11 mouse cellular contexts compared by ENCODE assay signal in genomic region chr11:77495507-77495906, GRCm38 (mm10). TPM values are rescaled to one million over a fixed set of nuclear protein-coding genes. Genes with fewer than 3 reads are reported as not detected.
DNase-seq lines count a peak whose midpoint lies in the region; ATAC-seq and TF ChIP-seq lines count a peak whose summit lies in the region.
"Had no signal": no experiment of that assay in that cellular context is flagged by ENCODE, and none has a peak within 500 bp of the region (broad histone marks: within the 10 kb centered on the region; RNA-seq: fewer than 3 reads in every experiment).

No protein-coding gene starts in this region.

- H3K9ac ChIP-seq in liver, embryonic 13.5 days, result peak overlapping the region; percentile 1; the same call in 1 of the 2 replicates
- peak overlapping the region; percentile 23; the same call in 1 of the 2 replicates for H3K9ac ChIP-seq in heart, postnatal 0 days (replicated peaks; ENCODE audit: low read depth, low read length)
- H3K9ac ChIP-seq in neural tube, embryonic 13.5 days, result peak overlapping the region; percentile 98
- H3K9ac ChIP-seq: liver, embryonic 14.5 days had no signal

- intact Hi-C loops in gastrocnemius, adult 2 months (cut with DNase I), result no loop called here

- H3K27ac ChIP-seq in gastrocnemius, adult 2 months, result peak overlapping the region; percentile 90
- no peak overlapping the region for H3K27ac ChIP-seq in liver, embryonic 13.5 days
- H3K27ac ChIP-seq in heart, postnatal 0 days (ENCODE audit: low read depth), result peak overlapping the region; percentile 94; the same call in 1 of the 2 replicates
- no peak overlapping the region for H3K27ac ChIP-seq in neural tube, embryonic 13.5 days (replicated peaks)
- H3K27ac ChIP-seq: liver, embryonic 14.5 days had no signal

- H3K4me1 ChIP-seq in liver, embryonic 13.5 days (replicated peaks), result peaks cover 77% of the 10 kb centered on the region
- H3K4me1 ChIP-seq in heart, postnatal 0 days (ENCODE audit: control insufficient read depth, insufficient read depth), result peaks cover 32% of the 10 kb centered on the region
- H3K4me1 ChIP-seq in neural tube, embryonic 13.5 days (replicated peaks), result peaks cover 79% of the 10 kb centered on the region

- TF ChIP-seq EP300 in heart, postnatal 0 days (IDR thresholded peaks at IDR 0.05; ENCODE audit: low read depth), result no peak

- H3K36me3 ChIP-seq in liver, embryonic 13.5 days, result peaks cover 14% of the 10 kb centered on the region
- H3K36me3 ChIP-seq in heart, postnatal 0 days (replicated peaks; ENCODE audit: control insufficient read depth, insufficient read depth, low read length), result peaks cover 16% of the 10 kb centered on the region
- peaks cover 14% of the 10 kb centered on the region for H3K36me3 ChIP-seq in neural tube, embryonic 13.5 days

- no peak overlapping the region for H3K4me2 ChIP-seq in liver, embryonic 13.5 days
- H3K4me2 ChIP-seq in heart, postnatal 0 days (ENCODE audit: low read depth, low read length), result peak overlapping the region; percentile 88; the same call in 1 of the 2 replicates
- H3K4me2 ChIP-seq in neural tube, embryonic 13.5 days, result peak overlapping the region; percentile 89

- TF ChIP-seq CTCF in gastrocnemius, adult 2 months (IDR thresholded peaks at IDR 0.05), result no peak
- no peak for TF ChIP-seq CTCF in heart, postnatal 0 days (IDR thresholded peaks at IDR 0.05; ENCODE audit: low read depth)

- H3K9me3 ChIP-seq in liver, embryonic 13.5 days (replicated peaks), result no peaks in the 10 kb centered on the region
- H3K9me3 ChIP-seq in heart, postnatal 0 days (replicated peaks; ENCODE audit: control insufficient read depth, low read length), result no peaks in the 10 kb centered on the region
- no peaks in the 10 kb centered on the region for H3K9me3 ChIP-seq in neural tube, embryonic 13.5 days

- DNase-seq in gastrocnemius, adult 2 months, result no peak
- no peak for DNase-seq in gastrocnemius, postnatal 4 days (ENCODE audit: low spot score in 2 of 2)
- DNase-seq in liver, embryonic 13.5 days, result no peak
- no peak for DNase-seq in liver
- no peak for DNase-seq in heart, postnatal 0 days (ENCODE audit: low spot score)
- no peak for DNase-seq in cerebellum, adult 8-10 months
- no peak for DNase-seq in layer of hippocampus, adult 11-12 months (ENCODE audit: low spot score)
- DNase-seq: B cell, adult 2 months had no signal

- H3K27me3 ChIP-seq in liver, embryonic 13.5 days, result peaks cover 6% of the 10 kb centered on the region
- H3K27me3 ChIP-seq in heart, postnatal 0 days (ENCODE audit: control insufficient read depth, insufficient read depth, low read length), result no peaks in the 10 kb centered on the region
- no peaks in the 10 kb centered on the region for H3K27me3 ChIP-seq in neural tube, embryonic 13.5 days

- H3K4me3 ChIP-seq in gastrocnemius, adult 2 months, result peak overlapping the region; percentile 7; the same call in 1 of the 2 replicates
- H3K4me3 ChIP-seq in liver, embryonic 13.5 days (replicated peaks), result no peak overlapping the region
- H3K4me3 ChIP-seq in heart, postnatal 0 days (ENCODE audit: low read depth, low read length), result no peak overlapping the region
- H3K4me3 ChIP-seq in neural tube, embryonic 13.5 days, result 0 out of 2 replicates have a peak overlapping the region, but pooled peaks have one; percentile 89

- no peak for ATAC-seq in liver, embryonic 13.5 days (ENCODE audit: low read depth)
- no peak for ATAC-seq in heart, postnatal 0 days (ENCODE audit: insufficient read depth, low read depth)
- no peak for ATAC-seq in neural tube, embryonic 13.5 days (ENCODE audit: low read depth)

RNA-seq across cellular contexts. Expression of gene Git1, which starts 2.1 kb away (rescaled TPM):
- 10 to 100 TPM; 25.9 to 33.3 TPM for total RNA-seq in gastrocnemius, adult 2 months (2021)
- 10 to 100 TPM; 48.5 to 52.9 TPM for total RNA-seq in gastrocnemius, postnatal 4 days (2021)
- polyA plus RNA-seq in liver, embryonic 13.5 days (2015; fragmentation: Nextera tagmentation; extraction: Ambion mirVana), result 1.8 and 1.9 TPM in 2 replicates
- 57.7 and 63.4 TPM in 2 replicates for total RNA-seq in heart, postnatal 0 days (2014; rRNA removed; ENCODE audit: low replicate concordance)
- polyA plus RNA-seq in heart, postnatal 0 days (2015; fragmentation: Nextera tagmentation; extraction: Ambion mirVana), result 5.5 and 6.2 TPM in 2 replicates
- polyA plus RNA-seq in neural tube, embryonic 13.5 days (2015; fragmentation: Nextera tagmentation; extraction: Ambion mirVana), result 11.5 and 14.1 TPM in 2 replicates

RNA-seq across cellular contexts. Expression of gene Ankrd13b, which starts 6.0 kb away (rescaled TPM):
- 10 to 100 TPM in 1 of 2 experiments, 1 to 10 TPM in 1; 9.5 to 10.8 TPM for total RNA-seq in gastrocnemius, adult 2 months (2021)
- 10 to 100 TPM; 13.0 to 13.8 TPM for total RNA-seq in gastrocnemius, postnatal 4 days (2021)
- polyA plus RNA-seq in liver, embryonic 13.5 days (2015; fragmentation: Nextera tagmentation; extraction: Ambion mirVana), result 0.81 and 1.0 TPM in 2 replicates
- total RNA-seq in heart, postnatal 0 days (2014; rRNA removed; ENCODE audit: low replicate concordance), result 6.4 and 9.9 TPM in 2 replicates
- 2.6 and 2.7 TPM in 2 replicates for polyA plus RNA-seq in heart, postnatal 0 days (2015; fragmentation: Nextera tagmentation; extraction: Ambion mirVana)
- polyA plus RNA-seq in neural tube, embryonic 13.5 days (2015; fragmentation: Nextera tagmentation; extraction: Ambion mirVana), result 33.7 and 37.9 TPM in 2 replicates

RNA-seq across cellular contexts. Expression of gene Abhd15, which starts 19.4 kb away (rescaled TPM):
- under 1 TPM; 0.18 to 0.50 TPM for total RNA-seq in gastrocnemius, adult 2 months (2021)
- total RNA-seq in gastrocnemius, postnatal 4 days (2021), result 1 to 10 TPM; 1.2 to 2.5 TPM
- 3.4 and 3.8 TPM in 2 replicates for polyA plus RNA-seq in liver, embryonic 13.5 days (2015; fragmentation: Nextera tagmentation; extraction: Ambion mirVana)
- 2.1 and 4.4 TPM in 2 replicates for total RNA-seq in heart, postnatal 0 days (2014; rRNA removed; ENCODE audit: low replicate concordance)
- polyA plus RNA-seq in heart, postnatal 0 days (2015; fragmentation: Nextera tagmentation; extraction: Ambion mirVana), result 0.86 and 1.2 TPM in 2 replicates
- polyA plus RNA-seq in neural tube, embryonic 13.5 days (2015; fragmentation: Nextera tagmentation; extraction: Ambion mirVana), result 2.6 and 2.9 TPM in 2 replicates

RNA-seq across cellular contexts. Expression of gene Trp53i13, which starts 20.3 kb away (rescaled TPM):
- 1 to 10 TPM; 2.3 to 5.0 TPM for total RNA-seq in gastrocnemius, adult 2 months (2021)
- 10 to 100 TPM; 14.8 to 15.0 TPM for total RNA-seq in gastrocnemius, postnatal 4 days (2021)
- polyA plus RNA-seq in liver, embryonic 13.5 days (2015; fragmentation: Nextera tagmentation; extraction: Ambion mirVana), result 5.1 and 5.5 TPM in 2 replicates
- total RNA-seq in heart, postnatal 0 days (2014; rRNA removed; ENCODE audit: low replicate concordance), result 13.3 and 14.5 TPM in 2 replicates
- 22.5 and 23.8 TPM in 2 replicates for polyA plus RNA-seq in heart, postnatal 0 days (2015; fragmentation: Nextera tagmentation; extraction: Ambion mirVana)
- polyA plus RNA-seq in neural tube, embryonic 13.5 days (2015; fragmentation: Nextera tagmentation; extraction: Ambion mirVana), result 18.0 and 18.3 TPM in 2 replicates

RNA-seq across cellular contexts. Expression of gene Gm10392, which starts 23.5 kb away (rescaled TPM):
- total RNA-seq in gastrocnemius, adult 2 months (2021), result not detected
- not detected for total RNA-seq in gastrocnemius, postnatal 4 days (2021)
- polyA plus RNA-seq in liver, embryonic 13.5 days (2015; fragmentation: Nextera tagmentation; extraction: Ambion mirVana), result 0.10 TPM in 1 of 2 replicates, not detected in the other
- not detected in 2 replicates for total RNA-seq in heart, postnatal 0 days (2014; rRNA removed; ENCODE audit: low replicate concordance)
- polyA plus RNA-seq in heart, postnatal 0 days (2015; fragmentation: Nextera tagmentation; extraction: Ambion mirVana), result 0.08 TPM in 1 of 2 replicates, not detected in the other
- polyA plus RNA-seq in neural tube, embryonic 13.5 days (2015; fragmentation: Nextera tagmentation; extraction: Ambion mirVana), result 0.15 TPM in 1 of 2 replicates, not detected in the other
- polyA plus RNA-seq: liver, embryonic 14.5 days; neural tube, embryonic 14.5 days had no signal

Comparison
In these comparisons a context has a peak if more than half of its experiments do, and no peak if none do; other contexts are left out.
1. H3K27ac ChIP-seq: peak in gastrocnemius, adult 2 months (single experiment) and heart, postnatal 0 days (single experiment); none in liver, embryonic 13.5 days (single experiment) and neural tube, embryonic 13.5 days (single experiment).
2. H3K4me3 ChIP-seq: peak in gastrocnemius, adult 2 months (single experiment) and neural tube, embryonic 13.5 days (single experiment); none in liver, embryonic 13.5 days (single experiment) and heart, postnatal 0 days (single experiment).
3. H3K9ac ChIP-seq: peak in every context shown above with its lines; median percentile 98 in neural tube, embryonic 13.5 days; 23 in heart, postnatal 0 days; 1 in liver, embryonic 13.5 days.